38 mouse cellular contexts compared by ENCODE assay signal in the genomic region with DNA sequence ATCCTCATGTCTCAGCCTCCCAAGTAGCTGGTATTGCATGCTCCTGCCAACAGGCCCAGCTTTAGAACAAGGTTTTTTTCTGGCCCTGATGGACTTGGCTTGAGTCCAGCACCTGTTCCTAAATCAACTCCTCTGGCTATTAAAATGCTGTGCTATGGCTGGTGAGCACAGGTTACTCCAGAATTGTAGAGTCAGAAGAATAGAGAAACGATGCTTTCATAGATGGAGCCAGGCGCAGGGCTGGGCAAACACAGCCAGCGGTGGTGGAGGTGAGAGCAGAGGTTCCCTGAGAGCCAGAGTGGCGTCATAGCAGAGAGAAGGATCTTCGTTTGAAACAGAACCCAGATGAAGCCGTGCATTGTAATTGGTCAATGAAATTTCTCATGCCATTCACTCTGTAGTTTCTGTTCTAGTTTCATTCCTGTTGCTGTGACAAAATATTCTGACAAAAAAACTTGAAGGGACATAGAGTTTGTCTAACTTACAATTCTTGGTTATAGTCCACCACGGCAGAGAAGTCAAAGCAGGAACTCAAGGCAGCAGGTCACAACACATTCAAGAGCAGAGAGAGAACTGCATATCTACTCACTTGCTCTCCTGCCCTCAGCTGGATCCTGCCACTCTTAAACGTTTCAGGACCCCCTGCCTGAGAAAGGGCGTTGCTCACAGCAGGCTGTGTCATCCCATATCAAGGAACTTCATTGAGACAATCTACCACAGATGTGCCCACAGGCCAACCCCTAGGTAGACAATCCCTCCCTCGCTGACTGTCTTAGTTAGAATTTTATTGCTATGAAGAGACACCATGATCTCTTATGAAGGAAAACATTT. TPM values are rescaled to one million over a fixed set of nuclear protein-coding genes. Genes with fewer than 3 reads are reported as not detected.
A peak's percentile ranks its signal among the peaks of the same experiment; 100 is the strongest.
DNase-seq lines count a peak whose midpoint lies in the region; ATAC-seq and TF ChIP-seq lines count a peak whose summit lies in the region.
"Had no signal": no experiment of that assay in that cellular context is flagged by ENCODE, and none has a peak within 500 bp of the region (broad histone marks: within the 10 kb centered on the region; RNA-seq: fewer than 3 reads in every experiment).

No protein-coding gene starts in this region.

- H3K4me1 ChIP-seq in kidney, adult 2 months (ENCODE audit: control insufficient read depth, insufficient read depth, low read length) = no peaks in the 10 kb centered on the region
- H3K4me1 ChIP-seq: embryonic facial prominence, embryonic 10.5 days; embryonic facial prominence, embryonic 13.5 days; forebrain, embryonic 10.5 days; heart, embryonic 13.5 days had no signal

- DNase-seq in heart, adult 11 months = peak; percentile 60
- no peak for DNase-seq in heart, adult 8-10 months (ENCODE audit: low spot score)
- no peak for DNase-seq in kidney, adult 2 months
- DNase-seq in kidney, adult 9 months = no peak
- DNase-seq: adrenal gland, adult 2 months; adrenal gland, postnatal 14 days; B cell, adult 2 months; cerebellum, adult 11 months; cerebellum, adult 2 months; cerebellum, adult 9-11 months; cerebellum, postnatal 25 days; embryo, embryonic 11 days; forebrain, postnatal 0 days; gastrocnemius, adult 2 months; gastrocnemius, postnatal 14 days; heart, adult 2 months; heart, postnatal 14 days; heart, postnatal 4 days had no signal

- H3K36me3 ChIP-seq in kidney, adult 2 months (ENCODE audit: control insufficient read depth, insufficient read depth, low read length) = no peaks in the 10 kb centered on the region
- H3K36me3 ChIP-seq: embryonic facial prominence, embryonic 10.5 days; embryonic facial prominence, embryonic 13.5 days; forebrain, embryonic 10.5 days; heart, embryonic 13.5 days had no signal

- WGBS in kidney, adult 2 months = 77% methylated on average over 10 of the region's 10 CpGs

- no peak overlapping the region for H3K4me3 ChIP-seq in kidney, adult 2 months (ENCODE audit: insufficient read depth, low read depth, low read length)
- H3K4me3 ChIP-seq: embryonic facial prominence, embryonic 10.5 days; embryonic facial prominence, embryonic 13.5 days; forebrain, embryonic 10.5 days; gastrocnemius, adult 2 months; heart, adult 2 months; heart, embryonic 13.5 days had no signal

- no peak for TF ChIP-seq CTCF in kidney, adult 2 months (conservative IDR thresholded peaks at IDR 0.05; ENCODE audit: insufficient read depth, insufficient read length, low read depth, low read length)

- TF ChIP-seq POLR2A in kidney, adult 2 months (IDR thresholded peaks at IDR 0.05; ENCODE audit: low read depth, low read length) = no peak

- peak; percentile 58 for ATAC-seq in granulocyte monocyte progenitor cell, adult 5-6 weeks (replicated peaks; ENCODE audit: poor library complexity, severe bottlenecking)
- ATAC-seq in megakaryocyte-erythroid progenitor cell, adult 5-6 weeks (replicated peaks; ENCODE audit: low FRiP score, low TSS enrichment, poor library complexity, severe bottlenecking) = peak; percentile 58
- ATAC-seq: forebrain, embryonic 14.5 days; forebrain, postnatal 0 days; hindbrain, postnatal 0 days; inflammation-experienced regulatory T-cells, adult 6 months; intestine, embryonic 16.5 days had no signal

- no peak overlapping the region for H3K27ac ChIP-seq in kidney, adult 2 months (ENCODE audit: insufficient read depth, low read depth, low read length)
- H3K27ac ChIP-seq: embryonic facial prominence, embryonic 10.5 days; embryonic facial prominence, embryonic 13.5 days; forebrain, embryonic 10.5 days; gastrocnemius, adult 2 months; heart, adult 2 months; heart, embryonic 13.5 days; hindbrain, embryonic 14.5 days; hindbrain, postnatal 0 days had no signal

- H3K27me3 ChIP-seq in kidney, adult 2 months (replicated peaks; ENCODE audit: control insufficient read depth, insufficient read depth, low read length) = no peaks in the 10 kb centered on the region
- H3K27me3 ChIP-seq: CH12.LX; embryonic facial prominence, embryonic 13.5 days; heart, embryonic 13.5 days; Patski had no signal

RNA-seq across cellular contexts. Expression of a gene that starts 10.5 kb away (rescaled TPM):
- not detected for total RNA-seq in heart, adult 8-10 months (2022)
- total RNA-seq in granulocyte monocyte progenitor cell, adult 5-6 weeks (2014; fragmentation: Nextera tagmentation) = not detected in 2 replicates
- total RNA-seq in granulocyte monocyte progenitor cell, adult 5-6 weeks (2017) = not detected in 2 replicates
- not detected in 2 replicates for total RNA-seq in megakaryocyte-erythroid progenitor cell, adult 5-6 weeks (2014; fragmentation: Nextera tagmentation)
- total RNA-seq in megakaryocyte-erythroid progenitor cell, adult 5-6 weeks (2017) = 1.2 TPM in 1 of 2 replicates, not detected in the other
- polyA plus RNA-seq in kidney, adult 2 months (2012; rRNA removed) = 0.11 TPM in 1 of 2 replicates, not detected in the other
- total RNA-seq: adrenal gland, adult 2 months; adrenal gland, postnatal 14 days; adrenal gland, postnatal 4 days; gastrocnemius, adult 2 months; gastrocnemius, postnatal 14 days; gastrocnemius, postnatal 4 days; heart, adult 2 months; heart, postnatal 14 days; heart, postnatal 4 days; hindbrain, postnatal 0 days had no signal
- polyA plus RNA-seq: adrenal gland, adult 2 months; cortical plate, adult 2 months; embryonic facial prominence, embryonic 10.5 days; embryonic facial prominence, embryonic 13.5 days; forebrain, embryonic 10.5 days; forebrain, embryonic 14.5 days; frontal cortex, adult 2 months; G1E; heart, adult 2 months; heart, embryonic 13.5 days; heart, embryonic 16.5 days; hindbrain, embryonic 11.5 days; hindbrain, embryonic 14.5 days; inflammation-experienced regulatory T-cells, adult 6 months; intestine, embryonic 16.5 days had no signal

RNA-seq across cellular contexts. Expression of a gene that starts 13.9 kb away (rescaled TPM):
- 10 to 100 TPM; 30.1 to 35.5 (median 32.2) TPM for total RNA-seq in heart, adult 8-10 months (2022)
- 36.8 and 37.6 TPM in 2 replicates for total RNA-seq in granulocyte monocyte progenitor cell, adult 5-6 weeks (2014; fragmentation: Nextera tagmentation)
- total RNA-seq in granulocyte monocyte progenitor cell, adult 5-6 weeks (2017) = 23.9 and 30.2 TPM in 2 replicates
- 46.6 and 56.5 TPM in 2 replicates for total RNA-seq in megakaryocyte-erythroid progenitor cell, adult 5-6 weeks (2014; fragmentation: Nextera tagmentation)
- total RNA-seq in megakaryocyte-erythroid progenitor cell, adult 5-6 weeks (2017) = 60.0 and 64.2 TPM in 2 replicates
- polyA plus RNA-seq in kidney, adult 2 months (2012; rRNA removed) = 25.6 and 30.9 TPM in 2 replicates
